Mouse (Mus musculus) spleen, adult 2 months (tissue): Measurements from ENCODE around the gene Wnt6. TPM values are rescaled to one million over a fixed set of nuclear protein-coding genes. Genes with fewer than 3 reads are reported as not detected.

Experiments
- DNase-seq, 2 experiments: peaks; one replicate each; pipeline versions ENCODE4 v3.0.0 to v3.0.0-alpha.2; 2012 to 2021; ENCODE audit warnings: low spot score in 2 of 2, low read depth in 1 of 2
- H3K27ac ChIP-seq: fragments of 200-500 bp; 2 replicates; pipeline ENCODE4 v1.5.1; 2012; ENCODE audit warnings: low read length, inconsistent platforms; ENCODE audit not compliant: insufficient read depth
- H3K27me3 ChIP-seq: fragments of 200-500 bp; 2 replicates; pipeline ENCODE4 v1.6.1; 2012; ENCODE audit warnings: mild to moderate bottlenecking, moderate library complexity, low read length, inconsistent platforms; ENCODE audit not compliant: control insufficient read depth, insufficient read depth
- H3K36me3 ChIP-seq: fragments of 200-500 bp; 2 replicates; pipeline ENCODE4 v1.6.1; 2012; ENCODE audit warnings: mild to moderate bottlenecking, low read length, inconsistent platforms; ENCODE audit not compliant: control insufficient read depth, insufficient read depth
- H3K4me1 ChIP-seq: fragments of 200-500 bp; 2 replicates; pipeline ENCODE4 v1.6.1; 2011; ENCODE audit warnings: inconsistent platforms; ENCODE audit not compliant: control insufficient read depth, insufficient read depth, insufficient read length
- H3K4me3 ChIP-seq: fragments of 200-500 bp; 2 replicates; pipeline ENCODE4 v1.5.1; 2011; ENCODE audit warnings: mild to moderate bottlenecking, inconsistent platforms; ENCODE audit not compliant: insufficient read depth, insufficient read length; ENCODE audit errors: extremely low read depth
- CTCF ChIP-seq: fragments of 200-500 bp; IDR thresholded peaks from 2 replicates; pipeline ENCODE4 v1.5.1; 2011; ENCODE audit warnings: mild to moderate bottlenecking, inconsistent platforms; ENCODE audit not compliant: insufficient read depth, insufficient read length, insufficient replicate concordance; ENCODE audit errors: extremely low read depth
- POLR2A ChIP-seq: fragments of 200-500 bp; IDR thresholded peaks from 2 replicates; pipeline ENCODE4 v1.6.1; 2011; ENCODE audit warnings: low read depth, low read length, inconsistent platforms
- WGBS: fragments of 180-500 bp; shearing (Covaris S2); methylation state at CpG from one replicate; pipeline ENCODE4 v1.1.7; 2018; 5-methylcytosine and 5-hydroxymethylcytosine counted together
- polyA plus RNA-seq: library from polyadenylated mRNA; depleted of rRNA; stranded (reverse); fragments of >200 nt; gene quantifications from 2 replicates; pipeline ENCODE4 v1.2.3, GENCODE M21; 2012

Wnt6 gene
- polyA plus RNA-seq, 1 experiment, result 2.0 TPM

DNA sequence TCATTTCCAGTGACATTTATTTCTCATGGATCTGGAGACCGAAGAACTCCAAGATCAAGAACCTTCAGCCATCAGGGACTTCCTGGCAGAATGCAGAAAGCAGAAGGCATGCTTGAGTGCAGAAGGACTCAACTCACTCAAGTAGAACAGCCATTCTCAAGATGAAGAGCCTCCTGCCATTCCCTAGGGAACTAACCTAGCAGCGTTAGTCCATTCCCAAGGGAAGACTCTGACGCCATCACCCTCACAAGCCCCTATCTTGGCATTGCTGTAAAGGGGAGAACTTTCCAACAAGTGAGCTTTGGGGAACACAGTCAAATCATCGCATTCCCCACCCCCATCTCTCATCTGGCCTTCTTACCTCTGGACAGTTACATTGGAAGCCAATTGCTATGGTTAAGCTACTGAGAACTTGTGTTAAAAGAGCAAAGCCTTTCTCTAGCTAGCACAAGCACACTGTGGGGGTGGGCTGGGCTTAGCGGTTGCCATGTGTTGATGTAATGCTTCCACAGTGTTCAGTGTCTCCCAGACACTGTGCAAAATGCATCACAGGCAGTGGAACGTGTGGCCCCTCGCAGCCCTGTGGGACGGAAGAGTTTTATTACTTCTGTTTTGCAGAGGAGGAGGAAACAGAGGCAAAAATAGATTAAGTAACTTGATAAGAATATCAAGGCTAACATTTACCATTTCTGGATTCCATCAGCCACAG, 18.3 kb upstream of the Wnt6 start:
- DNase-seq, result no peak
- Histone ChIP-seq H3K4me1 (peaks cover 8% of the 10 kb centered on the region; the same call in 1 of the 2 replicates), H3K27me3 (no peaks in the 10 kb centered on the region), H3K4me3 (no peak overlapping the region), H3K27ac (no peak overlapping the region), H3K36me3 (no peaks in the 10 kb centered on the region)
- WGBS, result 30% methylated on average over 8 of the region's 8 CpGs
- TF ChIP-seq CTCF (no peak), POLR2A (no peak)

DNA sequence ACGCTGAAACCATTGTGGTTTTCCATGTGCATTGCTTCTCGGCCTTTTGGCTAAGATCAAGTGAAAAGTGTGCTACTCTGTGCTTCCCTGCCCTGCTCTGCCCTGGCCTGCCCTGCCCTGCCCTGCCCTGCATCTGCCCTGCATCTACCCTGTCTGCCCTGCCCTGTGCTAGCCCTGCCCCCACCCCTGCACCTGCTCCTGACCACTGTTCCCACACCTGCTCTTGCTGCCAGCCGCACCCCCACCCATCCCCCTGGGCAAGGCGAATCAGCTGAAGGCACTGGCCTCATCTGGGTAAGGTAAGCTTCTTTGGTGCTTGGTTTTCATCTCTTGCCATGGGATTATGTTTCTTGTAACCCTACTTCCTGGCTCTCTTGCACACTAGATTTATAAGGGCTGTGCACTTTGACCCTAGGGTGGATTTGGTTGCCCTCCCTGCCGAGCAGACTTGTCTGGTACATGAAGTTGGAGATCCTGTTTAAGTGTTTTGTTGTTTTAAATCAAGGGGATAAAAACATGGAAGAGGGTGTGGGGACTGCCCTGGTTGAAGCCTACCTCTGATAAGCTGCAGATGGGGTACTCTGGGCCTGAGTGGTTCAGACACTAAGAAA, 17.4 kb upstream of the Wnt6 start:
- H3K4me1 ChIP-seq, result peaks cover 8% of the 10 kb centered on the region; the same call in 1 of the 2 replicates
- no peak for TF ChIP-seq CTCF
- DNase-seq, result no peak
- H3K36me3 ChIP-seq, result no peaks in the 10 kb centered on the region
- no peaks in the 10 kb centered on the region for H3K27me3 ChIP-seq
- whole genome bisulfite sequencing, result 31% methylated on average over 5 of the region's 5 CpGs
- H3K4me3 ChIP-seq, result no peak overlapping the region
- no peak overlapping the region for H3K27ac ChIP-seq

DNA sequence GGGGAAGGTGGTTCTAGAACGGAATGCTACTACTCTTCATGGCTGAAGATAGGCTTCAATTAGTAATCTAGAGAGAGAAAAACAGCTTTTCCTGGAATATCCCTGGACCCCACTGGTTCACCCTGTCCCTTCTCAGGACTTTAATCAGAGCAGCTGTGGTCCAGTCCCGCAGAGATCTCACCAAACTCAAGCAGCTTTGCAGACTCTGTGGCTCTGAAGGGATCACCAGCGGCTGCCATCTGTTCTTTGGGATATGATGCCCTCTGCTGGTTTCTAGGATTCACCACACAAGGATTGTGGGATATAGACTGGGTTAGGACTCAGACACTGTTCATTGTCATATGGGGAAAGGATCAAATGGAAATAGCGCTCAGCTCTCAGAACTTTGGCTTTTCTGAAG, 11.9 kb upstream of the Wnt6 start:
- no peak for DNase-seq
- no peak overlapping the region for H3K27ac ChIP-seq
- no peak overlapping the region for H3K4me3 ChIP-seq
- H3K4me1 ChIP-seq, result no peaks in the 10 kb centered on the region
- TF ChIP-seq POLR2A, result no peak
- peak; percentile 17; the same call in 1 of the 2 replicates for TF ChIP-seq CTCF
- WGBS, result 33% methylated on average over 4 of the region's 4 CpGs
- no peaks in the 10 kb centered on the region for H3K27me3 ChIP-seq
- H3K36me3 ChIP-seq, result no peaks in the 10 kb centered on the region

DNA sequence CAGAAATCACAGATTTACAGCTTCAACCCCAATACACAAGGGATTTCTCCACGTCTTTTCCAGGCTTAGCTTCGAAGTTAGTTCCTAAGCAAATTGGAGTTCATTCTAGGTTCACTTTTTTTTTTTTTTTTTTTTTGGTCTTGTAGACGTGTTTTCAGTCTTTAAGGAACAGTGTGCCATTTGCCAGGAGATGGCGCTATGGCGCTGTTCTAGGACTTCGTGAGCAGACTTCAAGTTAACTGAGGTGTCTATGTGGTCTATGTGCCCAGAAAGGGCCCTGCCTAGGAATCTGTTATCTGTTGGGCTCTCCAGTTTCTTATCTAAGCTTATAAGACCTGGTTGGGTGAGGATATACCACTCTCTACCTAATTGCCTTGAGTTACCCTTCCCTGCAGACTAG, 8.6 kb upstream of the Wnt6 start:
- peak; percentile 47 to 61 for DNase-seq
- no peak overlapping the region for H3K27ac ChIP-seq
- WGBS, result 0% methylated on average over 6 of the region's 6 CpGs
- H3K4me1 ChIP-seq, result no peaks in the 10 kb centered on the region
- no peaks in the 10 kb centered on the region; the same call in 1 of the 2 replicates for H3K27me3 ChIP-seq
- TF ChIP-seq POLR2A, result no peak
- peak; percentile 38; the same call in 1 of the 2 replicates for TF ChIP-seq CTCF
- H3K36me3 ChIP-seq, result no peaks in the 10 kb centered on the region
- H3K4me3 ChIP-seq, result no peak overlapping the region

DNA sequence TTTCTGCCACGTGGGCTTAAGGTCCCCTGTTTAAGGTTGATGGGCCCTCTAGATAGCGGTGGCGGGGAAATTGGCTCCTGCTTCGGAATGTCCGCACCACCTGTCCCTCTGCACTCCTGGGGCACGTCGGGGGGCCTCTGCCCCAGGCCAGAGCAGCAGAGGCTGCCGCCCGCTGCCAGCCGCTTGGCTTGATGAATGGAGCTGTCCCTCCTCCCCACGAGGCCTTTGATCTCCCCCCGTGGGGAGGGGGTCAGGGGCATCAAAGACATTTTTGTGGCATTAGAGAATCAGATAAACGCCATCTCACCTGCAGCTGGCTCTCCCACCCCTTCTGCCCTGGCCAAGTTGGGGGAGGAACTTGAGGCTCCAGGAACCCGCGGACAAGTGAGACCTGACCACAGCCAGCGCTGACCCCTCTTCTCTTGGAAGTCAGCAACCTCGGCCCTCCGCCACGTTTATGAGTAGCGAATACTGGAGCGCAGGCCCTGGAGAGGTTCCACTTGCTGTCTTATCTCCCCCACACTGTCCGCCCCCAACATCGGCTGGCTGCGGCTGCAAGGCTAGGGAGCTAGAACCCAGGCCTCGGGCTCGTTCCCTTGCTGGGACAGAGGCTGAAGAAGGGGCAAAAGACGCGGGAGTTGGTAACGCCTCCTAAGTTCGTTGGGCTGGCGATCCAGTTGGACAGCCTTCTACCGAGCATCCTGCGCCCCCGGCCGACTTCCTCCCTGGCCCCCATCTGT, 795 bp upstream of the Wnt6 start:
- WGBS, result 9% methylated on average over 35 of the region's 35 CpGs
- no peak for DNase-seq
- peaks cover 17% of the 10 kb centered on the region for H3K27me3 ChIP-seq
- no peak overlapping the region for H3K27ac ChIP-seq
- no peaks in the 10 kb centered on the region for H3K36me3 ChIP-seq
- TF ChIP-seq POLR2A (no peak), CTCF (no peak)
- H3K4me1 ChIP-seq, result no peaks in the 10 kb centered on the region; the same call in none of the 2 replicates
- H3K4me3 ChIP-seq, result no peak overlapping the region

DNA sequence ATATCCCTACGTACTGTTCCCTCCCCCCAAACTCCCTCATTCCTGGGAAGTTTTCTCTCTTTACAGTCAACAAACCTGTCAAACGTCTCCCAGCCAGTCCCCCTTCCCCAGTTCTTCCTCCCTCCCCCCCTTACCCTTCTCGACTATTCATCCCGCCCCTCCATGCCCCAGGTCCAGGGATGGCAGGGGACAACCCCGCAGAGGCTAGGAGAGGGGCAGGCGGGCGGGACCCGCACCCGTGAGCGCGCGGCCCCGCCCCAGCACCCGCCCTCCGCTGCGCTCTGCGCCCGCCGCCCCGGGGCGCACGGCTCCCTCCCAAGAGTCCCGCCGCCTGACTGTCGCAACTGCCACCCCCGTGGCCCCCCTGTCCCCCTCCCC, 236 bp upstream of the Wnt6 start:
- no peaks in the 10 kb centered on the region; the same call in none of the 2 replicates for H3K4me1 ChIP-seq
- TF ChIP-seq POLR2A (no peak), CTCF (no peak)
- 3% methylated on average over 24 of the region's 26 CpGs for WGBS
- no peaks in the 10 kb centered on the region for H3K36me3 ChIP-seq
- no peak overlapping the region for H3K27ac ChIP-seq
- H3K4me3 ChIP-seq, result peak overlapping the region; percentile 31; the same call in 1 of the 2 replicates
- DNase-seq, result no peak
- peaks cover 17% of the 10 kb centered on the region for H3K27me3 ChIP-seq
